Mouse (Mus musculus): ENCODE data around the gene Apbb1. TPM values are rescaled to one million over a fixed set of nuclear protein-coding genes. Genes with fewer than 3 reads are reported as not detected.

The Apbb1 gene
- polyA plus RNA-seq, 1 experiment: 480 TPM

- peak in 1 of 2 experiments; percentile 82 for DNase-seq (ENCODE audit: extremely low spot score in 1 of 2, low spot score in 1 of 2)
These were observed 54.0 kb downstream of the Apbb1 start for GRCm38 (mm10) chr7:105527306-105527937.

DNA sequence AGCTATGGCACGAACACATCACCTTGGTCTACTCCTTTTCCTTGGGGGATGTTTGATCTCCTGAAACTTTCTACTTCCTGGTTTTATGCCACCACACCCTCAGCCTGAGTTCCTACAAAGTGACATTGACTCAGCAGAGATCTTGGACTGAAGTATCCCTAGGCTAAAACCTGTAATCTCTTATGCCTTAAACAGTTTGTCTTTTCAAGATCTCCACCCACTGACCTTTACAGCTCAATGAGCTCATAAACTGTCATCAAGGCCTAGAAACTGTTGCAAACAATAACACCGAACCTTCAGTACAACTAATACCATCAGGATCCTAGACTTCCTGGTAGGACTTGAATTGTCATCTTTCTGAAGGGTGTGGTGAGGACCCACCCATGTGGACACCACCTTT is 57.2 kb downstream of the Apbb1 start:
- no peak for DNase-seq (ENCODE audit: extremely low spot score in 1 of 2, low spot score in 1 of 2)

- DNase-seq (ENCODE audit: extremely low spot score in 1 of 2, low spot score in 1 of 2): no peak
These were observed 61.3 kb downstream of the Apbb1 start for GRCm38 (mm10) chr7:105520201-105520600.

DNA sequence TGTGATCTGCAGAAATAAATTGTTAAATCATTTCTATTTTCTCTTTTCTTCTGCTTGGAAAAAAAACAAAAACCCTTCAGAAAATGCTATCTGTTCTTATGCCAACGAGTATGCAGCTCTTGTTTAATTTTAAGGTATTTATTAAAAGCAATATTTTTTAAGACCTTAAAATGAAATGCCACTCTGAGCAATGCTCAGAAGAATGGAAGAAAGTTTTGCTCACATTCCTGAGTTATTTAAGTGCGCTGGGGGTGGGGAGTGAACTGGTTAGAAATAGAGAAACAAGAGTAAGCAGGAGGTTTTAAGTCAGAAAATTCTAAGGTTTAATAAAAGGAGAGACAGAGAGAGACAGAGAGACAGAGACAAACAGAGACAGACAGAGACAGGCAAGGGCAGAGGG is 61.7 kb downstream of the Apbb1 start:
- peak in 1 of 2 experiments; percentile 67 for DNase-seq (ENCODE audit: extremely low spot score in 1 of 2, low spot score in 1 of 2)

DNA sequence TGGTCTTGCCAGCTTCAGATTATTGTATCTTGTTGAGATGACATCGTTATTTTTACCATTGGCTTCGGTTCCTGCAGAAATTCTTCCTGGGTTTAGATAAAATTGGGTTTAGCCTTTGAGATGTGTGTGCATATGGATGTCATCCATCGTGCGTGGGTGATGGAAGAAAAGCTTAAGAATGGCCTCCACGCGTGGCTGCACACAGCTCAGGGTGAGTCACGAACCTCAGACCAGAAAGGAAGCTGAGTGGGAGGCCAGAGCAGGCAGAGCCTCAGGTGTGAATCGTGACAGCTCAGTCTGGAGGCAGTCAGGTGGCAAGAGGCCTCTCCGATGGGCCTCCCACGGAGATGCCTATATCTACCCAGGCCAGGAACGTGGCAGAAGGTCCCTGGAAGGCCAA is 62.1 kb downstream of the Apbb1 start:
- DNase-seq (ENCODE audit: extremely low spot score in 1 of 2, low spot score in 1 of 2): peak; percentile 93 to 95

- no peak for DNase-seq (ENCODE audit: extremely low spot score in 1 of 2, low spot score in 1 of 2)
These were observed 64.6 kb downstream of the Apbb1 start for GRCm38 (mm10) chr7:105516669-105517360.

GRCm38 (mm10) chr7:105515178-105515577 is 66.3 kb downstream of the Apbb1 start:
- DNase-seq (ENCODE audit: extremely low spot score in 1 of 2, low spot score in 1 of 2): peak in 1 of 2 experiments; percentile 82

DNA sequence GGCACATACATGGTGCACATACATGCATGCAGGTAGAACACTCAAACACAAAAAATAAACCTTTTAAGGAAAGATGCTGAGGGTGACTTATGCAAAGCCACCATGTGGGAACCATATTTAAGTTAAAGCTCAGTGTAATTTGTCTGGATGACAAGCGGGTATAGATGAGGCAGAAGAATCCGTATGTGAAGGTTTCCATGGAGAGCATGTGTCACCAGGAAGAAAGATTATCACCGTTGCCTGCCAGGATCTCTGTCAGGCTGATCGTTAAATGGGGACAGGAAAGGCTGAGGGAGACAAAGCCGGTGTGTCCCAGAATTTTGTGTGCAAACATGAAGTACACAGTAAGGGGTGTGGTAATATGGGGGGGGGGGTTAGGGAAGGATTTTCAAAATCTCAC is 66.9 kb downstream of the Apbb1 start:
- DNase-seq (ENCODE audit: extremely low spot score in 1 of 2, low spot score in 1 of 2): no peak

GRCm38 (mm10) chr7:105513845-105514291 is 67.6 kb downstream of the Apbb1 start:
- DNase-seq (ENCODE audit: extremely low spot score in 1 of 2, low spot score in 1 of 2): no peak

- peak in 1 of 2 experiments; percentile 59 for DNase-seq (ENCODE audit: extremely low spot score in 1 of 2, low spot score in 1 of 2)
These were observed 71.3 kb downstream of the Apbb1 start for GRCm38 (mm10) chr7:105510143-105510542.

Other genes starting within 250 kb of the Apbb1 start
- gene Olfr690, start 247.5 kb downstream of the Apbb1 start, polyA plus RNA-seq (2012; rRNA removed): 0.30 and 1.3 TPM in 2 replicates
- gene Olfr691, start 239.4 kb downstream of the Apbb1 start, polyA plus RNA-seq (2012; rRNA removed): 0.44 and 1.2 TPM in 2 replicates
- gene Olfr692, start 213.4 kb downstream of the Apbb1 start, polyA plus RNA-seq (2012; rRNA removed): not detected in 2 replicates
- 0.08 TPM in 1 of 2 replicates, not detected in the other for gene Gm5901, start 206.6 kb downstream of the Apbb1 start, polyA plus RNA-seq (2012; rRNA removed)
- 41.3 and 45.9 TPM in 2 replicates for gene Fam160a2, start 181.6 kb downstream of the Apbb1 start, polyA plus RNA-seq (2012; rRNA removed)
- gene Cnga4, start 177.1 kb downstream of the Apbb1 start, polyA plus RNA-seq (2012; rRNA removed): 1.5 and 1.8 TPM in 2 replicates
- 72.2 and 80.3 TPM in 2 replicates for gene Cckbr, start 155.9 kb downstream of the Apbb1 start, polyA plus RNA-seq (2012; rRNA removed)
- 30.1 and 30.8 TPM in 2 replicates for gene Cavin3, start 99.4 kb downstream of the Apbb1 start, polyA plus RNA-seq (2012; rRNA removed)
- gene Smpd1, start 27.3 kb downstream of the Apbb1 start, polyA plus RNA-seq (2012; rRNA removed): 79.1 and 84.3 TPM in 2 replicates
- gene Hpx, start 18.5 kb upstream of the Apbb1 start, polyA plus RNA-seq (2012; rRNA removed): 0.40 and 0.90 TPM in 2 replicates
- 137 and 154 TPM in 2 replicates for gene Trim3, start 51.9 kb upstream of the Apbb1 start, polyA plus RNA-seq (2012; rRNA removed)
- 108 and 129 TPM in 2 replicates for gene Timm10b, start 58.4 kb upstream of the Apbb1 start, polyA plus RNA-seq (2012; rRNA removed)
- 107 and 127 TPM in 2 replicates for gene Arfip2, start 58.8 kb upstream of the Apbb1 start, polyA plus RNA-seq (2012; rRNA removed)
- gene Gm45799, start 58.9 kb upstream of the Apbb1 start, polyA plus RNA-seq (2012; rRNA removed): 50.7 and 53.2 TPM in 2 replicates
- gene Dnhd1, start 69.2 kb upstream of the Apbb1 start, polyA plus RNA-seq (2012; rRNA removed): 6.9 and 11.5 TPM in 2 replicates
- gene Ilk, start 154.9 kb upstream of the Apbb1 start, polyA plus RNA-seq (2012; rRNA removed): 145 and 158 TPM in 2 replicates
- 9.5 and 10.0 TPM in 2 replicates for gene Rrp8, start 155.7 kb upstream of the Apbb1 start, polyA plus RNA-seq (2012; rRNA removed)
- gene Taf10, start 162.7 kb upstream of the Apbb1 start, polyA plus RNA-seq (2012; rRNA removed): 175 and 184 TPM in 2 replicates
- gene Tpp1, start 170.6 kb upstream of the Apbb1 start, polyA plus RNA-seq (2012; rRNA removed): 97.5 and 98.8 TPM in 2 replicates
- gene Dchs1, start 206.0 kb upstream of the Apbb1 start, polyA plus RNA-seq (2012; rRNA removed): 10.5 and 10.6 TPM in 2 replicates
- 138 and 139 TPM in 2 replicates for gene Mrpl17, start 229.4 kb upstream of the Apbb1 start, polyA plus RNA-seq (2012; rRNA removed)

All from frontal cortex, adult 2 months (tissue).